Mouse (Mus musculus) C2C12 (cell line): ENCODE results near the gene Dlgap5.
A peak's percentile ranks its signal among the peaks of the same experiment; 100 is the strongest.

Source experiments
- CTCF ChIP-seq: IDR thresholded peaks from one replicate; pipeline ENCODE4 v1.5.1; 2011; ENCODE audit not compliant: control insufficient read depth, insufficient read depth, insufficient read length
- MAX ChIP-seq: IDR thresholded peaks from one replicate; pipeline ENCODE4 v1.6.1; 2011; ENCODE audit warnings: mild to moderate bottlenecking, control low read depth
- MYOD1 ChIP-seq: IDR thresholded peaks from one replicate; pipeline ENCODE4 v1.6.1; 2011; ENCODE audit warnings: low read depth; ENCODE audit not compliant: control insufficient read depth, insufficient read length
- MYOG ChIP-seq: IDR thresholded peaks from one replicate; pipeline ENCODE4 v1.6.1; 2011; ENCODE audit not compliant: control insufficient read depth, insufficient read length; ENCODE audit errors: extremely low read depth
- USF1 ChIP-seq: IDR thresholded peaks from one replicate; pipeline ENCODE4 v1.6.1; 2011; ENCODE audit warnings: low read depth, mild to moderate bottlenecking, control low read depth, moderate library complexity

GRCm38 (mm10) chr14:47371689-47372088 lies 46.5 kb downstream of the Dlgap5 start:
- TF ChIP-seq CTCF (no peak), MYOD1 (peak; percentile 76), MYOG (no peak), USF1 (no peak), MAX (no peak)
